Mouse (Mus musculus) v-Abl transformed pro-B cells (cell line): ENCODE data around the gene Csgalnact2.

ENCODE experiments used
- in situ Hi-C, 2 experiments: fragments of 400-800 bp; cut with MboI; formaldehyde crosslinking; loops; one replicate each; pipeline ENCODE4 v1.15.1; 2025; ENCODE audit not compliant: unreplicated experiment in 2 of 2

The Csgalnact2 gene

GRCm38 (mm10) chr6:118078751-118079150, 60.2 kb downstream of the Csgalnact2 start:
- in situ Hi-C loops, result no loop called here

- in situ Hi-C loops, result no loop called here
These were observed 61.5 kb downstream of the Csgalnact2 start for GRCm38 (mm10) chr6:118077421-118077820.

- in situ Hi-C loops, result no loop called here
These were observed 62.2 kb downstream of the Csgalnact2 start for GRCm38 (mm10) chr6:118076748-118077147.

GRCm38 (mm10) chr6:118076256-118076655, 62.7 kb downstream of the Csgalnact2 start:
- in situ Hi-C loops, result no loop called here

- in situ Hi-C loops, result loop anchor here in 1 of 2 experiments (5.0 kb wide), 1 partner anchor 103 kb away; no protein-coding TSS in a partner anchor
These were observed 64.8 kb downstream of the Csgalnact2 start for GRCm38 (mm10) chr6:118074151-118074550.

GRCm38 (mm10) chr6:118072176-118072575, 66.8 kb downstream of the Csgalnact2 start:
- in situ Hi-C loops, result loop anchor here in 1 of 2 experiments (5.0 kb wide), 1 partner anchor 105 kb away; no protein-coding TSS in a partner anchor

- in situ Hi-C loops, result loop anchor here in 1 of 2 experiments (5.0 kb wide), 1 partner anchor 106 kb away; no protein-coding TSS in a partner anchor
These were observed 67.5 kb downstream of the Csgalnact2 start for GRCm38 (mm10) chr6:118071416-118071815.

GRCm38 (mm10) chr6:118071013-118071350, 68.0 kb downstream of the Csgalnact2 start:
- in situ Hi-C loops, result loop anchor here in 1 of 2 experiments (5.0 kb wide), 1 partner anchor 106 kb away; no protein-coding TSS in a partner anchor

GRCm38 (mm10) chr6:118070321-118071012, 68.5 kb downstream of the Csgalnact2 start:
- in situ Hi-C loops, result loop anchor here in 1 of 2 experiments (5.0 kb wide), 1 partner anchor 107 kb away; no protein-coding TSS in a partner anchor

- in situ Hi-C loops, result loop anchor here in 1 of 2 experiments (5.0 kb wide), 2 partner anchors 115 to 315 kb away; no protein-coding TSS in a partner anchor
These were observed 71.2 kb downstream of the Csgalnact2 start for GRCm38 (mm10) chr6:118067720-118068119.

- in situ Hi-C loops, result loop anchor here in 1 of 2 experiments (5.0 kb wide), 2 partner anchors 116 to 316 kb away; no protein-coding TSS in a partner anchor
These were observed 72.5 kb downstream of the Csgalnact2 start for GRCm38 (mm10) chr6:118066199-118067081.

GRCm38 (mm10) chr6:118065837-118066198, 73.1 kb downstream of the Csgalnact2 start:
- in situ Hi-C loops, result loop anchor here in 1 of 2 experiments (5.0 kb wide), 2 partner anchors 116 to 316 kb away; no protein-coding TSS in a partner anchor

GRCm38 (mm10) chr6:118064968-118065530, 73.9 kb downstream of the Csgalnact2 start:
- in situ Hi-C loops, result loop anchor here (5.0 kb wide), 3 partner anchors 117 to 322 kb away; no protein-coding TSS in a partner anchor

GRCm38 (mm10) chr6:118063266-118063665, 75.7 kb downstream of the Csgalnact2 start:
- in situ Hi-C loops, result loop anchor here in 1 of 2 experiments (5.0 kb wide), 1 partner anchor 324 kb away; no protein-coding TSS in a partner anchor

- in situ Hi-C loops, result loop anchor here in 1 of 2 experiments (5.0 kb wide), 1 partner anchor 326 kb away; no protein-coding TSS in a partner anchor
These were observed 77.7 kb downstream of the Csgalnact2 start for GRCm38 (mm10) chr6:118061266-118061665.
